Mouse (Mus musculus) hindbrain, embryonic 10.5 days (tissue): ENCODE measurements at regions not wholly inside any gene's neighbourhood (a gene's known extent, or its start where the extent isn't known, plus 50 kb on each side); places are given as distances from the start of the nearest gene placed in this dataset.
A peak's percentile ranks its signal among the peaks of the same experiment; 100 is the strongest.

Source experiments
- DNase-seq: peaks from one replicate; pipeline ENCODE4 v3.0.0-alpha.2; 2017; ENCODE audit warnings: low spot score
- H3K27ac ChIP-seq: fragments of 300-500 bp; sonication (generic); 2 replicates; pipeline ENCODE4 v1.5.1; 2016; ENCODE audit warnings: mild to moderate bottlenecking, moderate library complexity
- H3K27me3 ChIP-seq: fragments of 300-500 bp; sonication (generic); 2 replicates; pipeline ENCODE4 v1.6.1; 2016; ENCODE audit warnings: mild to moderate bottlenecking; ENCODE audit not compliant: poor library complexity, insufficient read depth, severe bottlenecking
- H3K36me3 ChIP-seq: fragments of 300-500 bp; sonication (generic); 2 replicates; pipeline ENCODE4 v1.6.1; 2016; ENCODE audit warnings: mild to moderate bottlenecking, moderate library complexity
- H3K4me1 ChIP-seq: fragments of 300-500 bp; sonication (generic); replicated peaks from 2 replicates; pipeline ENCODE4 v1.6.1; 2016; ENCODE audit warnings: mild to moderate bottlenecking
- H3K4me3 ChIP-seq: fragments of 300-500 bp; sonication (generic); 2 replicates; pipeline ENCODE4 v1.5.1; 2016; ENCODE audit warnings: mild to moderate bottlenecking, moderate library complexity
- H3K9me3 ChIP-seq: fragments of 300-500 bp; sonication (generic); 2 replicates; pipeline ENCODE4 v1.6.1; 2016; ENCODE audit warnings: mild to moderate bottlenecking, moderate library complexity
- WGBS: fragments of 180-500 bp; shearing (Covaris S2); methylation state at CpG from one replicate; pipeline ENCODE4 v1.1.7; 2016; 5-methylcytosine and 5-hydroxymethylcytosine counted together

GRCm38 (mm10) chr10:105704472-105705235 is 130.4 kb upstream of the Tmtc2 start:
- Histone ChIP-seq H3K36me3 (no peaks in the 10 kb centered on the region), H3K4me3 (no peak overlapping the region), H3K27ac (no peak overlapping the region), H3K4me1 (no peaks in the 10 kb centered on the region), H3K9me3 (no peaks in the 10 kb centered on the region), H3K27me3 (no peaks in the 10 kb centered on the region)
- no peak for DNase-seq
- 81% methylated on average over 6 of the region's 6 CpGs for WGBS

GRCm38 (mm10) chr10:105693131-105693530 is 118.9 kb upstream of the Tmtc2 start:
- WGBS, result 60% methylated on average over 4 of the region's 4 CpGs
- no peak for DNase-seq
- Histone ChIP-seq H3K27ac (no peak overlapping the region), H3K4me3 (no peak overlapping the region), H3K4me1 (peaks cover 17% of the 10 kb centered on the region), H3K27me3 (no peaks in the 10 kb centered on the region), H3K9me3 (no peaks in the 10 kb centered on the region), H3K36me3 (no peaks in the 10 kb centered on the region)

- no peaks in the 10 kb centered on the region for H3K27me3 ChIP-seq
- peak; percentile 40 for DNase-seq
- 39% methylated on average over 9 of the region's 9 CpGs for WGBS
- peak overlapping the region; percentile 66 for H3K27ac ChIP-seq
- H3K4me1 ChIP-seq, result peaks cover 17% of the 10 kb centered on the region
- H3K36me3 ChIP-seq, result no peaks in the 10 kb centered on the region
- H3K4me3 ChIP-seq, result no peak overlapping the region
- 0 out of 2 replicates have a peak, but pooled peaks cover 2% of the 10 kb centered on the region for H3K9me3 ChIP-seq
These were observed 115.1 kb upstream of the Tmtc2 start for GRCm38 (mm10) chr10:105689388-105689787.

GRCm38 (mm10) chr10:105688879-105689278 is 114.6 kb upstream of the Tmtc2 start:
- Histone ChIP-seq H3K27ac (peak overlapping the region; percentile 66), H3K4me1 (peaks cover 20% of the 10 kb centered on the region), H3K4me3 (no peak overlapping the region), H3K36me3 (no peaks in the 10 kb centered on the region), H3K9me3 (0 out of 2 replicates have a peak, but pooled peaks cover 2% of the 10 kb centered on the region), H3K27me3 (no peaks in the 10 kb centered on the region)
- DNase-seq, result no peak
- WGBS, result 69% methylated on average over 9 of the region's 9 CpGs

- Histone ChIP-seq H3K9me3 (0 out of 2 replicates have a peak, but pooled peaks cover 2% of the 10 kb centered on the region), H3K27ac (no peak overlapping the region), H3K4me3 (no peak overlapping the region), H3K27me3 (no peaks in the 10 kb centered on the region), H3K4me1 (peaks cover 17% of the 10 kb centered on the region), H3K36me3 (no peaks in the 10 kb centered on the region)
- no peak for DNase-seq
- 93% methylated on average over 5 of the region's 5 CpGs for WGBS
These were observed 112.6 kb upstream of the Tmtc2 start for GRCm38 (mm10) chr10:105686876-105687275.

GRCm38 (mm10) chr10:105679598-105679997 is 105.3 kb upstream of the Tmtc2 start:
- 87% methylated on average over 6 of the region's 6 CpGs for WGBS
- no peaks in the 10 kb centered on the region for H3K27me3 ChIP-seq
- no peak for DNase-seq

GRCm38 (mm10) chr10:105666959-105667358 is 92.7 kb upstream of the Tmtc2 start:
- H3K36me3 ChIP-seq, result no peaks in the 10 kb centered on the region
- H3K27me3 ChIP-seq, result no peaks in the 10 kb centered on the region
- 92% methylated on average over 2 of the region's 2 CpGs for WGBS
- DNase-seq, result no peak
- H3K9me3 ChIP-seq, result no peaks in the 10 kb centered on the region
- H3K4me1 ChIP-seq, result no peaks in the 10 kb centered on the region
- H3K27ac ChIP-seq, result no peak overlapping the region
- no peak overlapping the region for H3K4me3 ChIP-seq

More at GRCm38 (mm10) chr10:105679598-105679997, 105.3 kb upstream of the Tmtc2 start:
- H3K9me3 ChIP-seq, result no peaks in the 10 kb centered on the region
- no peak overlapping the region for H3K27ac ChIP-seq
- H3K36me3 ChIP-seq, result no peaks in the 10 kb centered on the region
- H3K4me1 ChIP-seq, result peaks cover 4% of the 10 kb centered on the region; the same call in 1 of the 2 replicates
- H3K4me3 ChIP-seq, result no peak overlapping the region

GRCm38 (mm10) chr10:105660761-105661160 is 86.5 kb upstream of the Tmtc2 start:
- H3K4me1 ChIP-seq, result no peaks in the 10 kb centered on the region
- H3K27ac ChIP-seq, result no peak overlapping the region
- no peaks in the 10 kb centered on the region for H3K36me3 ChIP-seq
- 94% methylated on average over 7 of the region's 7 CpGs for WGBS
- no peak overlapping the region for H3K4me3 ChIP-seq
- no peaks in the 10 kb centered on the region for H3K27me3 ChIP-seq
- H3K9me3 ChIP-seq, result no peaks in the 10 kb centered on the region
- DNase-seq, result no peak

- 80% methylated on average over 2 of the region's 2 CpGs for WGBS
- no peak overlapping the region for H3K27ac ChIP-seq
These were observed 82.5 kb upstream of the Tmtc2 start for GRCm38 (mm10) chr10:105656788-105657187.

GRCm38 (mm10) chr10:105652475-105652874 is 78.2 kb upstream of the Tmtc2 start:
- WGBS, result 96% methylated on average over 2 of the region's 2 CpGs
- Histone ChIP-seq H3K4me1 (no peaks in the 10 kb centered on the region), H3K36me3 (no peaks in the 10 kb centered on the region), H3K9me3 (no peaks in the 10 kb centered on the region), H3K27me3 (no peaks in the 10 kb centered on the region), H3K27ac (no peak overlapping the region), H3K4me3 (no peak overlapping the region)
- no peak for DNase-seq

More at GRCm38 (mm10) chr10:105656788-105657187, 82.5 kb upstream of the Tmtc2 start:
- no peaks in the 10 kb centered on the region for H3K36me3 ChIP-seq
- no peaks in the 10 kb centered on the region for H3K9me3 ChIP-seq
- H3K4me1 ChIP-seq, result no peaks in the 10 kb centered on the region
- DNase-seq, result no peak
- no peak overlapping the region for H3K4me3 ChIP-seq
- H3K27me3 ChIP-seq, result no peaks in the 10 kb centered on the region

GRCm38 (mm10) chr10:105639011-105639451 is 64.8 kb upstream of the Tmtc2 start:
- Histone ChIP-seq H3K9me3 (no peaks in the 10 kb centered on the region), H3K36me3 (no peaks in the 10 kb centered on the region), H3K27me3 (no peaks in the 10 kb centered on the region), H3K4me1 (no peaks in the 10 kb centered on the region), H3K27ac (peak overlapping the region; percentile 62), H3K4me3 (no peak overlapping the region)
- peak; percentile 50 for DNase-seq
- 75% methylated on average over 9 of the region's 9 CpGs for WGBS

- DNase-seq, result no peak
- H3K27me3 ChIP-seq, result no peaks in the 10 kb centered on the region
- H3K4me1 ChIP-seq, result no peaks in the 10 kb centered on the region
- H3K36me3 ChIP-seq, result no peaks in the 10 kb centered on the region
- H3K9me3 ChIP-seq, result no peaks in the 10 kb centered on the region
- H3K4me3 ChIP-seq, result no peak overlapping the region
- 83% methylated on average over 10 of the region's 10 CpGs for WGBS
- peak overlapping the region; percentile 62; the same call in 1 of the 2 replicates for H3K27ac ChIP-seq
These were observed 64.2 kb upstream of the Tmtc2 start for GRCm38 (mm10) chr10:105638500-105638899.

GRCm38 (mm10) chr10:105626842-105627241 is 52.6 kb upstream of the Tmtc2 start:
- DNase-seq, result no peak
- no peaks in the 10 kb centered on the region for H3K36me3 ChIP-seq
- H3K4me1 ChIP-seq, result no peaks in the 10 kb centered on the region
- H3K9me3 ChIP-seq, result no peaks in the 10 kb centered on the region
- no peak overlapping the region for H3K4me3 ChIP-seq
- no peak overlapping the region for H3K27ac ChIP-seq
- H3K27me3 ChIP-seq, result no peaks in the 10 kb centered on the region
- WGBS, result 74% methylated on average over 3 of the region's 3 CpGs
